Mouse (Mus musculus) liver, embryonic 14.5 days (tissue): Measurements from ENCODE around the gene Olfr952.

Experiments
- CTCF ChIP-seq: IDR thresholded peaks from 2 replicates; pipeline ENCODE4 v1.5.1; 2016; ENCODE audit warnings: antibody characterized with exemption, low read depth, control low read depth
- EP300 ChIP-seq: IDR thresholded peaks from 2 replicates; pipeline ENCODE4 v1.6.1; 2016; ENCODE audit warnings: antibody characterized with exemption, low read depth

DNA sequence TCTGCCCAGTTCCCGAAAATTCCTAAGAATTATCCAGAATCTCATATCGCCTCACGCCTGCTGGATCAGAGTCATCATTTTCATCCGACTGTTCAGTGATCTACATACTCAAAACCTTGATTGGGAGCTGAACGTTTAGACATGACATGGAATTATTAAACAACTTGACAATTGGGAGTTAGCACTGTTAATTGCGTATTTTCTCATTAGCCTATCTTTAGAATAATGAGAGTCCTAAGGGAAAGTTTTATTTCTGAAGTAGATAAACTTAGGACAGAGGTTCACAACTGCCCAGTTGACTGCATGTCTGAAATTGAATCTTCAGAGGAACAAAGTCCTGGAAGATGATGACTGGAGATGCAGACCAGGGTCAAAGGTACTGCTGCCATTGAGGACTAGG, 29.5 kb upstream of the Olfr952 start, which contains the start of gene Olfr954:
- TF ChIP-seq EP300 (no peak), CTCF (no peak)
